In genomic region chr13:20301760-20302159, GRCm38 (mm10) we compare ENCODE assay signal across 21 mouse cellular contexts.
"Had no signal": no experiment of that assay in that cellular context is flagged by ENCODE, and none has a peak within 500 bp of the region (broad histone marks: within the 10 kb centered on the region; RNA-seq: fewer than 3 reads in every experiment).

No protein-coding gene starts in this region.

- DNase-seq: cerebellum, adult 8-10 months; cerebellum, adult 9-10 months; cerebellum, adult 9-11 months; cerebellum, postnatal 10 days; cerebellum, postnatal 14 days; cerebellum, postnatal 25 days; cerebellum, postnatal 36 days; embryo, embryonic 11 days; forebrain, postnatal 0 days; gastrocnemius, adult 2 months; gastrocnemius, postnatal 10 days; gastrocnemius, postnatal 14 days; gastrocnemius, postnatal 25 days; gastrocnemius, postnatal 36 days; heart, adult 11 months; heart, adult 18-20 months; heart, adult 2 months had no signal

- ATAC-seq: forebrain, embryonic 13.5 days; forebrain, embryonic 14.5 days; forebrain, embryonic 15.5 days; forebrain, embryonic 16.5 days; forebrain, postnatal 0 days had no signal
